Mouse (Mus musculus) neural tube, embryonic 11.5 days (tissue): ENCODE measurements around the gene Ramp1. TPM values are rescaled to one million over a fixed set of nuclear protein-coding genes. Genes with fewer than 3 reads are reported as not detected.
A peak's percentile ranks its signal among the peaks of the same experiment; 100 is the strongest.

Experiments used
- ATAC-seq: fragments of 200-750 bp; cut with Nextera tagmentation; 2 replicates; pipeline ENCODE4 v1.8.0; 2017; ENCODE audit warnings: moderate number of reproducible peaks, mild to moderate bottlenecking, moderate TSS enrichment, moderate library complexity; ENCODE audit not compliant: insufficient read depth, low FRiP score, low TSS enrichment
- DNase-seq: peaks from one replicate; pipeline ENCODE4 v3.0.0-alpha.2; 2015; ENCODE audit warnings: low spot score
- H3K27ac ChIP-seq: fragments of 300-500 bp; sonication (generic); 2 replicates; pipeline ENCODE4 v1.5.1; 2014; ENCODE audit warnings: low read depth, mild to moderate bottlenecking, low read length
- H3K27me3 ChIP-seq: fragments of 300-500 bp; sonication (generic); 2 replicates; pipeline ENCODE4 v1.6.1; 2014; ENCODE audit warnings: mild to moderate bottlenecking, low read length, mixed read lengths; ENCODE audit not compliant: control insufficient read depth, insufficient read depth
- H3K36me3 ChIP-seq: fragments of 300-500 bp; sonication (generic); 2 replicates; pipeline ENCODE4 v1.6.1; 2014; ENCODE audit warnings: mild to moderate bottlenecking, low read length, moderate library complexity, mixed read lengths; ENCODE audit not compliant: control insufficient read depth, insufficient read depth
- H3K4me1 ChIP-seq: fragments of 300-500 bp; sonication (generic); 2 replicates; pipeline ENCODE4 v1.6.1; 2014; ENCODE audit warnings: low read length, mixed read lengths; ENCODE audit not compliant: control insufficient read depth, insufficient read depth
- H3K4me2 ChIP-seq: fragments of 300-500 bp; sonication (generic); 2 replicates; pipeline ENCODE4 v1.6.1; 2014; ENCODE audit warnings: low read depth, mild to moderate bottlenecking, moderate library complexity
- H3K4me3 ChIP-seq: fragments of 300-500 bp; sonication (generic); 2 replicates; pipeline ENCODE4 v1.5.1; 2014; ENCODE audit warnings: low read depth, low read length
- H3K9ac ChIP-seq: fragments of 300-500 bp; sonication (generic); 2 replicates; pipeline ENCODE4 v1.6.1; 2014; ENCODE audit warnings: mild to moderate bottlenecking, low read length
- H3K9me3 ChIP-seq: fragments of 300-500 bp; sonication (generic); 2 replicates; pipeline ENCODE4 v1.6.1; 2016; ENCODE audit warnings: low read length; ENCODE audit not compliant: control insufficient read depth
- WGBS: fragments of 180-500 bp; shearing (Covaris S2); extraction: QIAGEN DNeasy Blood & Tissue Kit; methylation state at CpG from one replicate; pipeline ENCODE4 v1.1.7; 2014; 5-methylcytosine and 5-hydroxymethylcytosine counted together
- polyA plus RNA-seq: library from polyadenylated mRNA; unstranded; fragments of >200 nt; fragmentation: Nextera tagmentation; extraction: Ambion mirVana; gene quantifications from 2 replicates; pipeline ENCODE4 v1.2.1, GENCODE M21; 2014

Ramp1 gene
- polyA plus RNA-seq, 1 experiment from 2014 or later, result 1.2 TPM

GRCm38 (mm10) chr1:91239112-91239511 is 59.5 kb downstream of the Ramp1 start:
- ATAC-seq, result no peak
- no peaks in the 10 kb centered on the region for H3K27me3 ChIP-seq
- H3K4me2 ChIP-seq, result no peak overlapping the region
- H3K36me3 ChIP-seq, result no peaks in the 10 kb centered on the region
- 22% methylated on average over 5 of the region's 5 CpGs for WGBS
- H3K9me3 ChIP-seq, result no peaks in the 10 kb centered on the region
- no peak overlapping the region for H3K4me3 ChIP-seq
- no peak overlapping the region for H3K9ac ChIP-seq
- H3K4me1 ChIP-seq, result no peaks in the 10 kb centered on the region
- H3K27ac ChIP-seq, result no peak overlapping the region
- peak; percentile 22 for DNase-seq

- whole genome bisulfite sequencing, result 92% methylated on average over 1 of the region's 1 CpGs
- H3K4me2 ChIP-seq, result no peak overlapping the region
- DNase-seq, result no peak
- no peaks in the 10 kb centered on the region for H3K36me3 ChIP-seq
- H3K4me1 ChIP-seq, result no peaks in the 10 kb centered on the region
- no peak overlapping the region for H3K9ac ChIP-seq
- no peak for ATAC-seq
- H3K9me3 ChIP-seq, result no peaks in the 10 kb centered on the region
- no peaks in the 10 kb centered on the region for H3K27me3 ChIP-seq
- H3K27ac ChIP-seq, result no peak overlapping the region
- H3K4me3 ChIP-seq, result no peak overlapping the region
Measured at GRCm38 (mm10) chr1:91239800-91240199, 60.2 kb downstream of the Ramp1 start.

GRCm38 (mm10) chr1:91240685-91241084 is 61.1 kb downstream of the Ramp1 start:
- H3K27ac ChIP-seq, result no peak overlapping the region
- 87% methylated on average over 1 of the region's 1 CpGs for WGBS
- ATAC-seq, result no peak
- no peak overlapping the region for H3K4me3 ChIP-seq
- H3K9me3 ChIP-seq, result no peaks in the 10 kb centered on the region
- H3K36me3 ChIP-seq, result no peaks in the 10 kb centered on the region
- DNase-seq, result no peak
- no peaks in the 10 kb centered on the region for H3K4me1 ChIP-seq
- H3K27me3 ChIP-seq, result no peaks in the 10 kb centered on the region
- no peak overlapping the region for H3K9ac ChIP-seq
- no peak overlapping the region for H3K4me2 ChIP-seq

GRCm38 (mm10) chr1:91241249-91241648 is 61.6 kb downstream of the Ramp1 start:
- no peaks in the 10 kb centered on the region for H3K27me3 ChIP-seq
- H3K4me2 ChIP-seq, result no peak overlapping the region
- H3K36me3 ChIP-seq, result no peaks in the 10 kb centered on the region
- H3K27ac ChIP-seq, result no peak overlapping the region
- no peak for DNase-seq
- H3K4me3 ChIP-seq, result no peak overlapping the region
- ATAC-seq, result no peak
- no peaks in the 10 kb centered on the region for H3K4me1 ChIP-seq
- 83% methylated on average over 4 of the region's 4 CpGs for WGBS
- H3K9ac ChIP-seq, result no peak overlapping the region
- H3K9me3 ChIP-seq, result no peaks in the 10 kb centered on the region

- Histone ChIP-seq H3K4me1 (peaks cover 9% of the 10 kb centered on the region), H3K4me2 (no peak overlapping the region), H3K9me3 (no peaks in the 10 kb centered on the region), H3K27me3 (no peaks in the 10 kb centered on the region), H3K4me3 (no peak overlapping the region), H3K36me3 (no peaks in the 10 kb centered on the region), H3K9ac (no peak overlapping the region), H3K27ac (no peak overlapping the region)
- ATAC-seq (no peak), DNase-seq (no peak)
- WGBS, result 94% methylated on average over 5 of the region's 5 CpGs
Measured at GRCm38 (mm10) chr1:91248242-91248641, 68.6 kb downstream of the Ramp1 start.

GRCm38 (mm10) chr1:91248970-91249369 is 69.3 kb downstream of the Ramp1 start:
- H3K27ac ChIP-seq, result no peak overlapping the region
- H3K4me1 ChIP-seq, result peaks cover 9% of the 10 kb centered on the region
- no peaks in the 10 kb centered on the region for H3K27me3 ChIP-seq
- no peak for ATAC-seq
- DNase-seq, result no peak
- no peaks in the 10 kb centered on the region for H3K9me3 ChIP-seq
- no peaks in the 10 kb centered on the region for H3K36me3 ChIP-seq
- H3K4me3 ChIP-seq, result no peak overlapping the region; the same call in 1 of the 2 replicates
- 54% methylated on average over 4 of the region's 4 CpGs for WGBS
- H3K4me2 ChIP-seq, result no peak overlapping the region; the same call in 1 of the 2 replicates
- no peak overlapping the region for H3K9ac ChIP-seq

- under 1% methylated on average over 43 of the region's 43 CpGs for WGBS
- Histone ChIP-seq H3K4me3 (peak within 1 kb of the TSS; percentile 98), H3K9me3 (no peaks in the 10 kb centered on the region), H3K27ac (peak within 1 kb of the TSS; percentile 62), H3K4me2 (peak within 1 kb of the TSS; percentile 86), H3K36me3 (no peaks in the 10 kb centered on the region; the same call in 1 of the 2 replicates), H3K4me1 (peaks cover 9% of the 10 kb centered on the region), H3K9ac (peak within 1 kb of the TSS; percentile 92), H3K27me3 (no peaks in the 10 kb centered on the region)
- peak; percentile 95 for DNase-seq
- ATAC-seq, result peak; percentile 99
Measured at GRCm38 (mm10) chr1:91249564-91250414, 70.2 kb downstream of the Ramp1 start, which contains the start of gene Ube2f. Ube2f (plus strand) TSS chr1:91250304.

- H3K36me3 ChIP-seq, result no peaks in the 10 kb centered on the region; the same call in 1 of the 2 replicates
- H3K9ac ChIP-seq, result peak overlapping the region; percentile 92
- H3K9me3 ChIP-seq, result no peaks in the 10 kb centered on the region
- peak overlapping the region; percentile 98 for H3K4me3 ChIP-seq
- 0 out of 2 replicates have a peak overlapping the region, but pooled peaks have one; percentile 62 for H3K27ac ChIP-seq
- DNase-seq (no peak), ATAC-seq (0 out of 2 replicates have a peak, but pooled peaks have one; percentile 3)
- 1% methylated on average over 54 of the region's 70 CpGs for WGBS
- H3K4me1 ChIP-seq, result peaks cover 9% of the 10 kb centered on the region
- H3K4me2 ChIP-seq, result peak overlapping the region; percentile 86
- no peaks in the 10 kb centered on the region for H3K27me3 ChIP-seq
Measured at GRCm38 (mm10) chr1:91250415-91251147, 71.0 kb downstream of the Ramp1 start.
